Mouse (Mus musculus) left cerebral cortex, adult 2 months (tissue): ENCODE data around the gene Trim46. TPM values are rescaled to one million over a fixed set of nuclear protein-coding genes. Genes with fewer than 3 reads are reported as not detected.

Source experiments
- DNase-seq, 2 experiments: peaks; one replicate each; pipeline ENCODE4 v3.0.0; 2021 to 2022; ENCODE audit warnings: low spot score in 2 of 2, mixed read lengths in 1 of 2; ENCODE audit errors: extremely low spot score in 1 of 2
- H3K27ac ChIP-seq: fragments of 200-600 bp; 2 replicates; pipeline ENCODE4 v1.8.1; 2022
- H3K4me3 ChIP-seq: fragments of 200-600 bp; 2 replicates; pipeline ENCODE4 v1.8.1; 2022
- CTCF ChIP-seq: fragments of 200-600 bp; IDR thresholded peaks from 2 replicates; pipeline ENCODE4 v1.8.1; 2022; ENCODE audit warnings: antibody characterized with exemption, mild to moderate bottlenecking, moderate library complexity
- intact Hi-C: fragments of 180-260 bp; cut with DNase I; formaldehyde crosslinking; loops from one replicate; pipeline ENCODE4 v1.15.1; 2025
- total RNA-seq, 2 experiments: library from RNA; stranded (reverse); gene quantifications; 2 replicates each; pipeline ENCODE4 v1.2.3; 2021

The Trim46 gene
- total RNA-seq, 2 experiments from 2014 or later: 82.8 to 85.1 TPM

DNA sequence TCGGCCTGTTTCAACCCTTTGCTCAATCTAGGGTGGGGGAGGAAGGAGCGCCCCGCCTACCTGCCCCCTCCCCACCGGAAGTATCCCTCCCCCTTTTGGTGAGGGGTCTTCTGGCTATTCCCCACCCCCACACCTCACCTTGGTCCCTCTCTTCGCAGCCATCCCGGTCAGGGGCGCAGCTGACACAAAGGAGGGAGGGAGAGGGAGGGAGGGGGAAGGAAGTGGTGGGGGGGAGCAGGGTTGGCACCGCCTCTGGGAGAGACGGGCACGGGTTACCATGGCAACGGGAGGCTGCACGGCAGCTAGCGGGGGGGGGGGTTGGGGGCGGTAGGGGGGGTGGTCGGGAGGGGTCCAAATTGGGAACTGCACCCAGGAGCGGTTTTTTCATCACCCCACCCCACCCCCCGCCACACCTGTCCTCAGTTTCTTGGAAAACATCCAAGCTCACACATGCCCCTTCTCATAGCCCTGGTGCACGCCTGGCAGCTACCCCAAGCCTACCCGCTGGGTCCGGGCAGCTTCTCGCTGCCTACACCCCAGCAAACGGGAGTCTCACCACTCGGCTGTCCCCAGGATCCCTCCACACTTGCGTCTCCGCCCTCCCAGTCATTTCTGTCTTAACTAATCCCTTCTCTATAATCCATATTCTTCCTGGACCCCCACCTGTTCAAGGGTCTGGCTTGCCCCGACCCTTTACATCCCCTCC, 974 bp downstream of the Trim46 start:
- DNase-seq: peak in 1 of 2 experiments; percentile 77
- Histone ChIP-seq H3K4me3 (peak overlapping the region; percentile 58), H3K27ac (peak overlapping the region; percentile 96)
- intact Hi-C loops: loop anchor here (1.0 kb wide), 1 partner anchor 49 kb away; no protein-coding TSS in a partner anchor
- TF ChIP-seq CTCF: no peak

GRCm38 (mm10) chr3:89244158-89244981, 1.7 kb downstream of the Trim46 start:
- Histone ChIP-seq H3K27ac (peak overlapping the region; percentile 96), H3K4me3 (peak overlapping the region; percentile 58)
- DNase-seq: no peak

GRCm38 (mm10) chr3:89243609-89244008, 2.5 kb downstream of the Trim46 start:
- Histone ChIP-seq H3K27ac (peak overlapping the region; percentile 96), H3K4me3 (peak overlapping the region; percentile 58)
- intact Hi-C loops: loop anchor here (2.0 kb wide), 1 partner anchor 15 kb away; the partner anchor contains the start of gene Muc1
- peak in 1 of 2 experiments; percentile 58 for DNase-seq
- TF ChIP-seq CTCF: peak; percentile 39

More at GRCm38 (mm10) chr3:89244158-89244981, 1.7 kb downstream of the Trim46 start:
- intact Hi-C loops: no loop called here
- peak; percentile 36 for TF ChIP-seq CTCF

DNA sequence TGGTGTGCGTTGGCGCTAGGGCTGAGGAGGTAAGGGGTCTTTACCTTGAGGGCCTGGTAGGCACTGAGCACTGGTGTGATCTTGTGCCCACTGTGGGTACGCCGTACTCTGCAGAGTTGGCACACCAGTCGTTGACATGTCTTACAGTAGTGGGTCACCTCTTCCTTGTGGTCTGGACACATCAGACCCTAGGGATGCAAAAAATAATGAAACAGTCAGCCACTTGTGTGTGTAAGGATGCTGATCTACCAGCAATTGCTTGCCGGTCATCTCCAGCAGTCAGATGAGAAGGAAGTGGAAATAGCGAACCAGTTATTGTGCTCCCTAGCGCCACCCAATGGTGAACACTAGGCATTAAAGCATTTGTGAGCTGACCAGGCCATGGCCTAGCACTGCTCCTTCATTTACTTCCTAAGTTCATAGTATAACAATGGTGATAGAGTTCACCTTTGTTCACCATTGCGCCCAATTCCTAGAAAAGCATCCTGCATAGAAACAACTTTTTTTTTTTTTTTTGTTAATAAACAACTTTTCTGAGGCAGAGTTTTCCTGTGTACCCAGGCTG, 3.7 kb downstream of the Trim46 start:
- peak in 1 of 2 experiments; percentile 58 for DNase-seq
- intact Hi-C loops: loop anchor here (2.0 kb wide), 1 partner anchor 14 kb away; the partner anchor contains the start of gene Muc1
- TF ChIP-seq CTCF: peak; percentile 81
- Histone ChIP-seq H3K4me3 (no peak overlapping the region; the same call in 1 of the 2 replicates), H3K27ac (no peak overlapping the region)

- TF ChIP-seq CTCF: no peak
- intact Hi-C loops: no loop called here
- no peak overlapping the region for H3K4me3 ChIP-seq
- no peak for DNase-seq
- H3K27ac ChIP-seq: peak overlapping the region; percentile 15; the same call in 1 of the 2 replicates
These were observed 7.6 kb downstream of the Trim46 start for GRCm38 (mm10) chr3:89238494-89238893.

GRCm38 (mm10) chr3:89237682-89238081, 8.4 kb downstream of the Trim46 start:
- no peak for DNase-seq
- Histone ChIP-seq H3K4me3 (no peak overlapping the region), H3K27ac (no peak overlapping the region)
- intact Hi-C loops: no loop called here
- TF ChIP-seq CTCF: no peak

DNA sequence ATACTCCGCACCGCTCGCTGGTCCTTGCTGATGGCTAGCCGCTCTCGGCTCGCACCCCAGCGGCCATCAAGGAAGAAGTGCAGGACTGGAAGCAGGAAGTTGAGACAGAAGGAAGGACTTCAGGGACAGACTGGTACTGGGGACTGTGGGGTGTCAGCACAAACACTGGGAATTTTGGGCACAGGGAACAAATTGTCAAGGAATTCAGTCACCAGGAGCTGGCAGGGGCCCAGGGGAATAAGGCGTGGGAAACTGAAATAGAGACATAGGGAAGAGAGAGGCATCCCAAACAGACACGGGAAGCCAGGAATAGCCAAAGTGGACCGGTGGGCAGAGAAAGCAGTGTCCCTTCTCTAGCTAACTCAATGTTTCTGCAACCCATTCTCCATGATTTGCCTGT, 9.6 kb downstream of the Trim46 start:
- H3K27ac ChIP-seq: no peak overlapping the region
- no peak overlapping the region for H3K4me3 ChIP-seq
- TF ChIP-seq CTCF: no peak
- no peak for DNase-seq
- intact Hi-C loops: no loop called here

DNA sequence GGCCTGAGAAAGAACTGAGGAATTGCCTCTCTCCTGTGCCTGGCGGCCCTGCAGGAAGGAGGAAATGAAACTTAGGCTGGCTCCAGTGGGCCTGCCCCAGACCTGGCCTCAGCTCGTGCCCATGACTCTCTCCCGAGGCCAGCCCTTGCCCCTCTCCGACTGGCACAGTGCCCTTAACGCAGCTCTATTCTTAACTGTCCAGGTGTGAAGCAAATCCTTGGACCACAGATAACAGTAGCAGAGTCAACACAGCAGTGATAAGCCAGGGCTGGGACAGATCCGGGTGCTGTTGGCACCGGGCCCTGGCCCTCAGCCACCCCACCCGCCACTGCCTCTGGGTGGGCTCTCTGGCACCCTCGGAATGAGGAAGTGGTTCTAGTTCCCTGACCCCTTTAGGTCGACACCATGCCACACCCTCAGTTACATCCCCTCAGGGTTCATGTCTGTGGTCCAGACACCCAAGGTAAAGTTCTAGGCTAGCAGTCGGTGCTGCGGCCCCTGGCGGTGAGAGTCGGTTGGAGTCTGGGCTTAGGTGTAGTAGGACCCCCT, 12.5 kb downstream of the Trim46 start:
- intact Hi-C loops: no loop called here
- no peak overlapping the region for H3K27ac ChIP-seq
- no peak for DNase-seq
- H3K4me3 ChIP-seq: no peak overlapping the region
- TF ChIP-seq CTCF: no peak

DNA sequence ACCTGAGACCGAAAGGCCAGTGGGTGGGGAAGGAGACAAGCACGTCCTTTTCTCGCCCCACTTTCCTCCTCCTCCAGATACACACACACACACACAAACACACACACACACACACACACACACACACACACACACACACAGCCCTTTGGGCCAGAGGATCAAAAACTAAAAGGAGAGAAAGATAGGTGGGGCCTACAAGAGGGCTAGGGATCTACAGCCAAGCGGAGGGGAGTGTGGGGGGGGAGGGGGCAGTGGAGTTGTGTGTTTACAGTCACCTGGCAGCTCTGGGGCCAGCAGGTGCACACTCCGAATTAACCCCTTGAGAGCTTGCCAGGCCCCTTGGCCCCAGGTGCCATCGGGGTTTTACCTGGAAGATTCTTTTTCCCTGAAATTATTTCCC, 13.5 kb downstream of the Trim46 start:
- intact Hi-C loops: no loop called here
- no peak for TF ChIP-seq CTCF
- Histone ChIP-seq H3K4me3 (no peak overlapping the region), H3K27ac (no peak overlapping the region)
- no peak for DNase-seq

GRCm38 (mm10) chr3:89231772-89232275, 14.3 kb downstream of the Trim46 start:
- H3K4me3 ChIP-seq: no peak overlapping the region
- TF ChIP-seq CTCF: no peak

GRCm38 (mm10) chr3:89231345-89231744, 14.8 kb downstream of the Trim46 start:
- no peak for DNase-seq
- Histone ChIP-seq H3K27ac (no peak overlapping the region), H3K4me3 (no peak overlapping the region)
- intact Hi-C loops: no loop called here
- TF ChIP-seq CTCF: no peak

More at GRCm38 (mm10) chr3:89231772-89232275, 14.3 kb downstream of the Trim46 start:
- H3K27ac ChIP-seq: no peak overlapping the region
- intact Hi-C loops: no loop called here
- DNase-seq: no peak
